Mouse (Mus musculus) spleen, embryonic (tissue): ENCODE data around the gene Sgta.
"Not testable (repeated sequence)": the region's sequence is repeated elsewhere in the genome, so short reads cannot be mapped to it uniquely, and the experiment has no call there.

Experiments
- CTCF ChIA-PET: fragments of 350-600 bp; sonication (Branson Sonifier 250); formaldehyde crosslinking; loops from one replicate; lab custom pipeline; 2022; lab: Charles Lee

Sgta gene

GRCm38 (mm10) chr10:81059603-81060543 is at the start of gene Sgta:
Sgta (minus strand) TSS chr10:81060181.
- CTCF ChIA-PET, result interaction anchor here (0.5 to 0.6 kb wide), 2 partner anchors 28 to 135 kb away, joined by 3 to 7 read pairs; no protein-coding TSS in a partner anchor

- CTCF ChIA-PET, result interaction anchor here (0.7 to 1.0 kb wide), 2 partner anchors 10 to 158 kb away, joined by 3 to 4 read pairs; no protein-coding TSS in a partner anchor
Observed at GRCm38 (mm10) chr10:81106113-81106721, 46.2 kb upstream of the Sgta start.

GRCm38 (mm10) chr10:81105565-81106112 is 45.7 kb upstream of the Sgta start, which contains the start of gene Map2k2:
Map2k2 (plus strand) TSS chr10:81105915.
- CTCF ChIA-PET, result interaction anchor here (1.0 kb wide), 1 partner anchor 57 kb away, joined by 3 read pairs; no protein-coding TSS in a partner anchor

GRCm38 (mm10) chr10:81094931-81095678 is 35.1 kb upstream of the Sgta start:
- CTCF ChIA-PET, result interaction anchor here (1.1 kb wide), 1 partner anchor 12 kb away, joined by 4 read pairs; no protein-coding TSS in a partner anchor

- CTCF ChIA-PET, result no interaction called here
Observed at GRCm38 (mm10) chr10:81092465-81093250, 32.7 kb upstream of the Sgta start.

- CTCF ChIA-PET, result no interaction called here
Observed at GRCm38 (mm10) chr10:81090621-81091020, 30.6 kb upstream of the Sgta start.

GRCm38 (mm10) chr10:81089216-81089615 is 29.2 kb upstream of the Sgta start:
- CTCF ChIA-PET, result no interaction called here

GRCm38 (mm10) chr10:81087021-81087420 is 27.0 kb upstream of the Sgta start:
- CTCF ChIA-PET, result no interaction called here

- CTCF ChIA-PET, result interaction anchor here (0.5 to 1.1 kb wide), 6 partner anchors 10 to 1297 kb away, joined by 3 to 8 read pairs (median 4); partner anchors contain the start of gene Diras1
Observed at GRCm38 (mm10) chr10:81082168-81082960, 22.4 kb upstream of the Sgta start.

- CTCF ChIA-PET, result no interaction called here
Observed at GRCm38 (mm10) chr10:81080008-81080655, 20.2 kb upstream of the Sgta start.

- CTCF ChIA-PET, result no interaction called here
Observed at GRCm38 (mm10) chr10:81077916-81078315, 17.9 kb upstream of the Sgta start.

GRCm38 (mm10) chr10:81076356-81076755 is 16.4 kb upstream of the Sgta start:
- CTCF ChIA-PET, result interaction anchor here (0.5 kb wide), 1 partner anchor 314 kb away, joined by 6 read pairs; no protein-coding TSS in a partner anchor

- CTCF ChIA-PET, result interaction anchor here (0.5 kb wide), 1 partner anchor 313 kb away, joined by 6 read pairs; no protein-coding TSS in a partner anchor
Observed at GRCm38 (mm10) chr10:81075734-81076133, 15.8 kb upstream of the Sgta start.

GRCm38 (mm10) chr10:81073464-81073863 is 13.5 kb upstream of the Sgta start:
- CTCF ChIA-PET, result no interaction called here

GRCm38 (mm10) chr10:81072290-81072689 is 12.3 kb upstream of the Sgta start:
- CTCF ChIA-PET, result interaction anchor here (1.1 to 1.2 kb wide), 2 partner anchors 10 to 11 kb away, joined by 3 read pairs; no protein-coding TSS in a partner anchor

GRCm38 (mm10) chr10:81069836-81070235 is 9.9 kb upstream of the Sgta start, which contains the start of gene Thop1:
Thop1 (plus strand) TSS chr10:81070035.
- CTCF ChIA-PET, result no interaction called here

- CTCF ChIA-PET, result interaction anchor here (0.6 kb wide), 1 partner anchor 71 kb away, joined by 4 read pairs; no protein-coding TSS in a partner anchor
Observed at GRCm38 (mm10) chr10:81068706-81069105, 8.7 kb upstream of the Sgta start.

- CTCF ChIA-PET, result not testable (repeated sequence)
Observed at GRCm38 (mm10) chr10:81064519-81064918, 4.5 kb upstream of the Sgta start.
